Mouse (Mus musculus): Measurements from ENCODE around the gene Fxr2. TPM values are rescaled to one million over a fixed set of nuclear protein-coding genes. Genes with fewer than 3 reads are reported as not detected.

Gene Fxr2
- total RNA-seq (2022): 100 to 1,000 TPM; 132 to 147 (median 140) TPM

DNA sequence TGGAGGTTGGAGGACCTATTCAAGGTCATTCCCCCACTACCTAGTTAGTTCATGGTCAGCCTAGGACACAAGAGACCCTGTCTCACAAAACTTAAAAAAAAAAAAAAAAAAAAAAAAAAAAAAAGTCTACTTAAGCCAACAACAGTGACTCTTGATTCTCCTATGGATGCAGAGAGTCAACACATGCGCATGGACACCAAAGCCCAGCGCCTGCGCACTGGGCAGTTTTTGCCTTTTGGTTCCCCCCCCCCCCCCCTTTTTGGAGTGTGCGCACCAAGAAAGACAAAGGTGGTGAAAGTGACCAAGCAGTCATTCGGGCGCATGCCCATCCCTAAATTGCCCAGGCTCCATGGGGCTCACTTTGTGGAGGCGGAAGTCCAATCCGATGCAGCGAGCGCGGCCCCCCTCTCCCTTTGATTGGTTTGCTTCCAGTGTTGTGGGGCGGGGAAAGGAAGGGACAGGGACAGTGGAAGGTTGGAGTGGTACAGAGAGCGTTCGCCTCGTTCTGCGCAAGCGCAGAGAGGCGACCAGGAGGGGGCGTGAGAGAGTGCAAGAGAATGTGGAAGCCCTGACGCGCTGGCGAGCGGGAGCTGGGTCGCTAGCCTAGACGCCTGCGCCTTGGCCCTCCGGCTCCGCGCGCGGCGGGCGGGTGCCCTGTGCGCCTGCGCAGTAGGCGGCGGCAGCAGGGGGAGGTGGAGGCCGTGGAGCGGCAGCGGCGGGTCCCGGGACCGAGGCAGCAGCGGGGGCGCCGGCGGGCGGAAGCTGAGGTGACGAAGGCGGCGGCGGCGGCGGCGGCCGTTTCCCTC lies at the start of gene Fxr2:
TSS of gene Fxr2 (plus strand) at position 707 of the 806 bp plus-strand sequence.
- DNase-seq (ENCODE audit: low spot score in 2 of 2): peak; percentile 99 to 100

DNA sequence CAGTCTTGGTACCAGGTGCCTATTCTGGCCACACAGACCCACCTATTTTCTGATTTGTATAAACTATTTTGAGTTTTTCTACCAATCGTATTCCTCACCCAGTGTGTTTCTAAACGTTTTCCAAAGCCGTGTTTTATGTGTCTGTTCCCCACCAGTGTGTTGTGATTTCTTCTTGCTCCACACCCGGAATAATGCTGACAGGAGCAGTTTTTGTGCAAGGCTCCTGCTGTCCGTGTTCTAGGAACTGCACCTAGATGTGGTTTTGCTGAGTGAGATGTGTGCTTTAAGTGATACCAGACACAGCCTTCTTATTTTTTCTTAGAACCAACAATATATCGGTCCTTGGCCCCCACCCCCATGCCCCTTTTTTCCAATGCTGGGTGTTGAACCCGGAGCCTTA lies 48.8 kb upstream of the Fxr2 start:
- DNase-seq (ENCODE audit: low spot score in 2 of 2): no peak

DNA sequence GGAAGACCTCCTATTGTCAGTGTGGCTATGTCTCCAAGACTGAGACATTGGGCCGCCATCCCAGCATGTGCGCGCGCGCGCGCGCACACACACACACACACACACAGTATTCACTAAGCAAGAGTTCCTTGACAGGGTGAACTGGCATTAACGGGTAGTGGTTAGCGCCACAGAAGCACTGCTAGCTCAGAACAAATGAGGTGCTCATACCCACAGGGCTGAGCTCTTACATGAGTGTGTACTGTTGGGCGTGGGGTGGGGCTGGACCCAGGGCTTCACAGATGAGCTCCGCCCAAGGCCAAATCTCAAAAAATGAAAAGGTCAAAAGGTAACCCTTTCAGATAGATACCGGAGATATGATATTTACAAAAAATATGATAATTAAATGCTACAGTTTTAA lies 47.9 kb upstream of the Fxr2 start:
- DNase-seq (ENCODE audit: low spot score in 2 of 2): no peak

DNA sequence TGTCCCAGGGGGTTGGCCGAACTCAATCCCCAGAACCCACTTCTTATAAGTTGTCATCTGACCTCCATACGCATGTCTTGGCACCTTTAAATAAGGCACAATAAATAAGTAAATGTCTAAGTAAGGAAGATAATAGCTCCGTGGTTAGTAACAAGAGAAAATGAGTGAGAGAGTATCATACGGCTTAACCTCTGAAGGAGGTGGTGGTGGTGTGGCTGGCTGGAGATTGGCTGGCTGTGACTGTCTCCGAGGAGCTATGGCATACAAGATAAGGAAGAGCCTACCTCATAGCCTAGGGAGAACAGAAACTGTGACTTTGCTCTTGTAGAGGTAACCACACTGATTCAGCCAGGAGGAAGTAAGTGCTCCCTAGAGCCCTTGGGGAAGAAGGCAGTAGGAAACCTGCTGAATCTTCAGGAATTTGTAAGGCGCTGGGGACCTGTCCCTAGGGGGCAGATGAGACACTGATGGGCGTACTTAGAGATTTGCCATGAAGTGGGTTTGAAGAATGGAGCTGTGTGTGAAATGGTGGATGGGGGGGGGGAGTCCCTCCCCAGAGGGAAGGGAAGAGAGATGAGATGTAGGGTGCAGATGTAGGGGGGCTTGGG lies 47.0 kb upstream of the Fxr2 start:
- DNase-seq (ENCODE audit: low spot score in 2 of 2): no peak

DNA sequence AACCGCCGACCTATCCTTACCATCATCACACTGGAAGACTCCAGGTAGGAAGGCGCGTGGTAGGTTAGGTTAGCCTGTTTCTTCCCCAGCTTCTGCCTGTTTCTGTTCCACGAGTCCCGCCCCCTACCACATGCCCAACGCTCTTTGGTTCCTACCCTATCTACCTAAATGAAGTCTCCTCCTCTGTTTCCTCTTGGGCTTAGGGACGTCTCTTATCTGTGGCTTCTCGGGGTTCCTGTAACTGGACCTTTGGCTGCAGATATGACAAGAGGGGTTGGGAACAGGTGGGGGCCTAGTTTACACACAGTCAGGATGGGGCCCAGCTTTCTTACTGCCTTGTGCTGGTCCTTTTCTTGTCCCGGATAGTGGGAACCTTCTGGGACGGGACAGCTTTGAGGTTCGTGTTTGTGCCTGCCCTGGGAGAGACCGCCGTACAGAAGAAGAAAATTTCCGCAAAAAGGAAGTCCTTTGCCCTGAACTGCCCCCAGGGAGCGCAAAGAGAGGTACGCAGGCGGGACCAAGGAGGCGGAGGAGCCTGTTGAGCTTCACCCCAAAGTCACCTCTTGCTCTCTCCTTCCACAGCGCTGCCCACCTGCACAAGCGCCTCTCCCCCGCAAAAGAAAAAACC lies 43.5 kb upstream of the Fxr2 start:
- no peak for DNase-seq (ENCODE audit: low spot score in 2 of 2)

DNA sequence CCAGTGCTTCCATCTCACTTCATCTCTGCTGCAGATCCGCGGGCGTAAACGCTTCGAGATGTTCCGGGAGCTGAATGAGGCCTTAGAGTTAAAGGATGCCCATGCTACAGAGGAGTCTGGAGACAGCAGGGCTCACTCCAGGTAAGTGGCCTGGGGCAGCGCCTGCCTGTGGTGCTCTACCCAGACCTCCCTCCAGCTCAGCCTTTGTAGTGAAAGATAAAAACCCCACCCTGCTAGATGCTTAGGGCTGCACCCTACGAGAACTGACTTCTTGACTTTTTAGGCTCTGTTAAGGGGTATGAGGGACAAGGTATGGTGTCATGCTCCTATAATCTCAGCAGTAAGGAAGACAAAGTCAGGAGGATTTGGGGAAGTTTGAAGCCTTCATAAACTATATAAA lies 42.2 kb upstream of the Fxr2 start:
- no peak for DNase-seq (ENCODE audit: low spot score in 2 of 2)

DNA sequence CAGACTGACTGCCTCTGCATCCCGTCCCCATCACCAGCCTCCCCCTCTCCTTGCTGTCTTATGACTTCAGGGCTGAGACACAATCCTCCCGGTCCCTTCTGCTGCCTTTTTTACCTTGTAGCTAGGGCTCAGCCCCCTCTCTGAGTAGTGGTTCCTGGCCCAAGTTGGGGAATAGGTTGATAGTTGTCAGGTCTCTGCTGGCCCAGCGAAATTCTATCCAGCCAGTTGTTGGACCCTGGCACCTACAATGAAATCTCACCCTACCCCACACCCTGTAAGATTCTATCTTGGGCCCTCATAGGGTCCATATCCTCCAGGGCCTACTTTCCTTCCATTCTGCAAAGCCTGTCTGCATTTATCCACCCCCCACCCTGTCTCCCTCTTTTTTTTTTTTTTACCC lies 41.4 kb upstream of the Fxr2 start:
- no peak for DNase-seq (ENCODE audit: low spot score in 2 of 2)

DNA sequence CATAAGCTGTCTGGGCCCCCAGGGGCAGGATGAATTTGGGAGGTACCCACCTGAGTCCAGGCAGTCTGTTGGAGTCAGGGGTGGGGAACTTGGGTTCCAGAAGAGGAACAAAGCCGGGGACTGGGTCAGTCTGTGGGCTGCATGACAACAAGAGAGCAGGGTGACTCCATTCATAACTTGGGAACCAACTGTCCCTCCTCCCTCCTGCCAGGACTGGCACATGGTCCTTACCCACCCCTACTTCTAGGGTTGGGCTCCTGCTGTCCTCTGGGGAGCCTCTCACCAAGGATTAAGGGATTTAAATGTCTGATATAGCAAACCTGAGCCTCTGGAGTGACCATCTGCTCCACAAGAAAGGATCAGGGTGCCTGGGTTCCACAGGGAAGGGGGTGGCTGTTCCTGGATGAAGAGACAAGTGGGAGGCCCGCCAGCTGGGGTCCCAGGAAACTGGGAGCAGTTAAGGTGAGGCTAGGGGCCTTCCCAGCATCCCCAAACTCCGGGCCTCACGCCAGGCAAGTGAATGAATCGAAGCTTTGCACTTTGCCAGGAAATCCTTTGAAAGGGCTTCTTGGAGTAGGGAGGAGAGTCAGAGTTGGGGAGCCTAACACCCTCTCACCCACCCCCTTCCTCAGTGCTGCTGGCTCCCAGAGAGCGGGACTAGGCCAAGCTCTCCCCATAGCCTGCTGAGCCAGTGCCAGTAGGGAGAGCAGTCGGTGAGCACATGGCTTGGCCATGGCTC lies 40.7 kb upstream of the Fxr2 start:
- DNase-seq (ENCODE audit: low spot score in 2 of 2): peak in 1 of 2 experiments; percentile 80

DNA sequence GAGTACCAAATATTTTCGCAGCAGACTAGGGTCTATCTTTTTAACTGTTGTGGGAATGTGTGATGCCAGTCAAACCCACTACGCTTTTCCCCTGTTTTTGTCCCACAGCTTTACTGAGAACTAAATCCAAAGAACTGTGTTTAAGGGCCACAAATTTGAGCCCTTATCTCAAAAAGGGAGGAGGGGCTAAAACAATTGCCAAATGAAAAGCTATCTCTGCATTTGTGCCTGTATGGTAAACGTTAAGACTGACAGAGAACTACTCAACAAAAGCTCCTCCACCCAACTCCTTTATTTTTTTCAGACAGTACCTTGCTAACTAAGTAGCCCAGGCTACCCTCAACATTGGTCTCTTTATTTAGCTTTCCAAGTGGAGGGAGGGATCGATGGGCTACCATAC lies 40.0 kb upstream of the Fxr2 start:
- DNase-seq (ENCODE audit: low spot score in 2 of 2): no peak

DNA sequence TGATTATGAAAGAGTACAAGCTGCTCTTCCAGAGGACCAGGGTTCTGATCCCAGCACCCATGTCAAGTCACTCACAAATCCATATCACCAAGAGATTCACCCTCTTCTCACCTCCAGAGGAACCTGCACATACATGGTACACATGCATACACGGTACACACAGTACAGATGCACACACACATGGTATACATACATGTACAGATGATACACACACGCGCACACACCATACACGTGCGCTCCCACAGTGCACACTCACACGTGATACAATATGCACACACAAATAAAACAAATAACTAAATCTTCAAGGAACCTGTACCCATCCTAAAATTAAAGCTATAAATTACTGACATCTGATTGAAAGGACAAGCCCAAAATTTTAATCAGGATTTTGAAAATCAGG lies 37.9 kb upstream of the Fxr2 start:
- no peak for DNase-seq (ENCODE audit: low spot score in 2 of 2)

DNA sequence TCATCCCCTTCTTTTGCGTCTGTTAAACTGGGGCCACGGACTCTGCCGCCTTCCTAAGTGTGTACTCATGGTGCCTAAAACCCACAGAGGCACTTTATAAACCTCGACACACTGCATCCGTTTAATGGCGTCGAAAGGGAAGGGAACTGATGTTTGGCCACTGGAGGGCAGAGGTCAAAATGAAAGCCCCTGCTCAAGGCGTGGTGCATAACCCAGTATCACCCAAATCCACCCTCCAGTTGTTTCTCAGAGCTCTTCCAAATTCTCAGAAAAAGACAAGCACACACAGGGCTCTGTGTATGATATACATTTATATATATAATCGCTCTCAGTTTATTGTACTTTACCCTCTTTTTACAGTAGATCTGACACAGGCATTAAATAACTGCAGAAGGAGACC lies 33.4 kb upstream of the Fxr2 start:
- no peak for DNase-seq (ENCODE audit: low spot score in 2 of 2)

DNA sequence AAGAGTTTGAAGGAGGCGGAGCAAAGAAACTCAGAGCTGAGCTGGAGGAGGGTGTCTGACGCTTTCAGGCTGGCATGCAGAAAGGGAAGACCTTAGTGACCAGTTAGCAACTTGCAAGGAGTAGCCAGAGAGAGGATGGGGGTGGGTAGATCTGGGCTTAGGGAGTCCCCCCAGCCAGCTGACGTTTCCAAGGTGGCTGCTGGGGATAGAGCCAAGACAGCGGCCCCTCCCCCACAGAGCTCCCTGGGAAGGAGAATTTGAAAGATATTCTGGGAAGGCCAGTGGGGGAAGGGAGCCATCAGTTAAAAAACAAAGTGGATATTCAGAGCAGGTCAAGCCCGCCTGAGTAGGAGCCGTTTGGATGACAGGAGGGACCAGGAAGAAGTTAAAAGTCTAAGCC lies 32.7 kb upstream of the Fxr2 start:
- DNase-seq (ENCODE audit: low spot score in 2 of 2): peak in 1 of 2 experiments; percentile 80

DNA sequence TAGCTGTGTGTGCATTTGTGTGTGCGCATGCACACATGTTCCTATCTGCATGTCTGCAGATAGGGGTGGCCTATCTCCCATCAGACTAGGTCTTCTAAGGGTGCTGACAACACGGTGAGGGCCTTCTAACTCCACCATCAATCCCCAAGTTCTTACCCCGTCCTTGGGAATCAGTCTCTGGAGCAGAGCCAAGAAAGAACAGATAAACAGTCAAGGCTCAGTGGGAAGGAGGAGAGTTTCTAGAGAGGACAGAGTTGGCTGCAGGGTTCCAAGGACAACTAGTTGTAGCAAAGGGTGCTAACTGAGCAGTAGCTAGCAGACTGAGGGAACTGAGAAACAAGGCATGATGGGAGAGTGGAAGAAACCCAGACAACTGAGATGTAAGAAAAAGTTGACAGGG lies 31.0 kb upstream of the Fxr2 start:
- no peak for DNase-seq (ENCODE audit: low spot score in 2 of 2)

DNA sequence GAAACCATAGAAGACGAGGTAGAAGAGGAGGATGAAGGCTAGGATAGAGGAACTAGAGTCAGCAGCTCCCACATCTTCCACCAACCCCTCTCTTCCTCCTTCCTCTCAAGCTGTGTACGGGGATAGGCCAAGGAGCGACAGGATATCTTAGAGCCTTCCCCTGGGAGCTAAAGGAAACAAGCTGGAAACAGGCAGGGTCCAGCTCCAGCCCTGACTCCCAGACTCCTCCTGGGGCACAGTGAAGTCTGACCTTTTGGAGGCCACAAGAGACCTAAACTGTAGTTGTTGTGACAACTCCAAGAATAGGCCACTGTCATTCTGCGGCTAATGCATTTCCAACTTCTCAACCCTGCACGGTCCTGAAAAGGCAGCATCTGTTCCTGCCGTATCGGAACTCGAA lies 29.3 kb upstream of the Fxr2 start:
- no peak for DNase-seq (ENCODE audit: low spot score in 2 of 2)

DNA sequence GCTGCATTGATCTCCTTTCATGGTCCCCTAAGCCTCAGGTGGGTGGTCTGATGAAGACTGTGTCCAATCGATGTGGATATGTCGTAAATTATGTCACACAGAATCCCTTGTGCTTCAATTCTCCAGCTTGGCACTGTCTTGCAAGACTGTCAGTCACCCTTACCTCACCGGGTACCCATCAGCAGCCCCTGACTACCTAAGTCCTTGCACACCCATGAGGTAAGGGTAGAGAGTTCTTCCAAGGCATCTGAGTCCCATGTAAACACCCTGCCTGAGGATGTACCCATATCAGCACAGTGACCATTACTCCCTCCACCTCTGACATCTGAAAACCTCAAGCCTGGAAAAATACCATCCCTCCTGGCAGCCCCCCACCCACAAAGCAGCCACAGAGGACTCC lies 28.4 kb upstream of the Fxr2 start:
- DNase-seq (ENCODE audit: low spot score in 2 of 2): no peak

DNA sequence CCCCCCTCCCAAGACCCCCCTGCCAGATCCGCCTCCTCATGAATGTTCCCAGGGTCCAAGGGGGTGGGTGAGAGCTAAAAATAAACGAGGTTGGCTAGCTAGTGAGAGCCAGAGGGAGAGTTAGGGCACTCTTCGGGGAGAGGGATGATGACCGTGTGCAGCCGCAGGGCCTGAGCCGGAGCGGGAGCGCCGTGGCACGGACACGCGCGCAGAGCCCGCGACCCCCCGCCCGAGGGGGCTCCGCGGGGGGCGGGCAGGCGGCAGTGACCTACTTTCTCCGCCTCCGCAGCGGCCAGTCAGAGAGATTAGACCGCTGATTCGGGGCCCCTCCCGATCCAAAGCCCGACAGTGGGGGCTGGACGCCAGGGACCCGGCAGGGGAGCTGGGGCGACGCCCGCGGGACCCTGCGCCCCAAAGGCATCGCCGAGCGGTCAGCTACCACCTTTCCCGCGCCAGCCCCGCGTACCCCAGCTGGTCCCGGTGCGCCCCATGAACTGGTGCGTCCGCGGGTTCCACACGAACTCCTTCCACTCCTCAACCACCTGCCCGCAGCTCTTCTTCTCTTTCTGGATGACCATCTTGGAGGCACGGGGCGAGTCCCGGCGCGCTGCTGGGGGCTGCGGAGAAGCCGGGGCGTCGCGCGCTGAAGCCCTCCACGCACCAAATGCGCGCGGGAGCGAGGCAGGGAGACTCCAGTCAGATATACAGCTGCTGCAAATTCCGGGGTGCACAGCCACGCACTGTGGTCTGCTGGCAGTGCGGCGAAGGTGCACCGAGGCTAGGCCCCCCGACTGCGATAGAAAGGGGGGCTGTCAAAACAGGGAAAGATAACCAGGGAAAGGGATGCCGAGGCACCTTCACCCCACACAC lies 27.8 kb upstream of the Fxr2 start:
- no peak for DNase-seq (ENCODE audit: low spot score in 2 of 2)

DNA sequence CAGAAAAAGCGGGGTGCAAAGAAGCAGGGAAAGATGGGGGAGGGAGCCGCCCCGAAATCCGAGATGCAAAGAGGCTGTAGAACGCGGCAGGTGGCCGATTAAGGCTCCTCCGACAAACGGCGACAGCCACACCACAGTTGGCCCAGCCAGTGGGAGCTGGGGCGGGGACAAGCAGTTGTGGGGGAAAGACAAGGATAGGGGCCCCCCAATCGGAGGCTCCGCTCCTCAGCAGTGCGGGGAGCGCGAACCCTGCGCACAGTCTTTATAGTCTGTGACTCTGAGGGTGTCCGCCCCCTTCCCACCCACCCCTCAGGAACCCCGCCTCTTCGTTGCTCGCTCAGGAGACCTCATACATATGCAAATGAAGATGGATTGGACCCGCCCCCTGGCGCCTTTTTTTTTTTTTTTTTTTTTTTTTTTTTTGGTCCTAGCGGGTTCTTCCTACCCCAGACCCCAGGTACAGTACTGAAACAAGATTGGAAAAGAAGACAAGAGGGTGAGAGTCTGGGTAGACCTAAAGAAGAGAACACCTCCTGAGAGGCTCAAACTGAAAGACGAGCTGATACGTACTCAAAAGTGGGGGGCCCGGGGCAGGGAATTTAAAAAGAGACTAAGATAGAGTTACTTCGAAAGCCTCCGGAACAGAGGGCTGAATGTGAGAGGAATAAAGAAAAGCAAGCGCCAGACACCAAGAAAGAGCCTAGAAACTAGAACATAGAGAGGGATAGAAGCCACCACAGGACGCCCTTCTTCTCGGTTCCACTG lies 26.9 kb upstream of the Fxr2 start, which contains the start of gene Atp1b2:
TSS of gene Atp1b2 (minus strand) at position 217 of the 765 bp plus-strand sequence.
- DNase-seq (ENCODE audit: low spot score in 2 of 2): peak; percentile 67 to 76

DNA sequence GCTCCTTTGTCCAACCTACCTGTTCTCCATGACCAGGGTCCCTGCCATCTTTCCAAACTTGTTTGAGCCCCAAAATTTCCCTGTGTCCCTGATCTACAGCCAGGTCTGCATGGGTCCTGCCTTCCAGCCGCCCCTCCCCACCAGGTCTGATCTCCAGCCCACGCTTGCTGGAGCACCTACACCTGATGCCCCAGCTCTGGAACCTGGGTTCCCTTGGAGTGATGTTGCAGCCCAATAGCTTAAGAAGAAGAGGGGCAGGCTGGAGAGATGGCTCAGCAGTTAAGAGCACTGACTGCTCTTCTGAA lies 26.3 kb upstream of the Fxr2 start:
- no peak for DNase-seq (ENCODE audit: low spot score in 2 of 2)

DNA sequence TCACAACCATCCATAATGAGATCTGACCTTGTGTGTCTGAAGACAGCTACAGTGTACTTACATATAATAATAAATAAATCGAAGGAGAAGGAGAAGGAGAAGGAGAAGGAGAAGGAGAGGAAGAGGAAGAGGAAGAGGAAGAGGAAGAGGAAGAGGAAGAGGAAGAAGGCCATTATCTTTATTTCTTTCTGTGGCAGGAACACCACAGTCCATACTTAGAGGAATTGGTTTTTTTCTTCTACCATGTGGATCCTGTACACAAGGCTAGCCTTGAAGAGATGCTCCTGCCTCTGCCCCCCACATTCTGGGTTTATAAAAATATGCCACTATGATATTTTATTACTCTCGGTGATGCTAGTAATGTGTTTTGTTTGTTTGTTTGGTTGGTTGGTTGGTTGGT lies 26.0 kb upstream of the Fxr2 start:
- no peak for DNase-seq (ENCODE audit: low spot score in 2 of 2)

DNA sequence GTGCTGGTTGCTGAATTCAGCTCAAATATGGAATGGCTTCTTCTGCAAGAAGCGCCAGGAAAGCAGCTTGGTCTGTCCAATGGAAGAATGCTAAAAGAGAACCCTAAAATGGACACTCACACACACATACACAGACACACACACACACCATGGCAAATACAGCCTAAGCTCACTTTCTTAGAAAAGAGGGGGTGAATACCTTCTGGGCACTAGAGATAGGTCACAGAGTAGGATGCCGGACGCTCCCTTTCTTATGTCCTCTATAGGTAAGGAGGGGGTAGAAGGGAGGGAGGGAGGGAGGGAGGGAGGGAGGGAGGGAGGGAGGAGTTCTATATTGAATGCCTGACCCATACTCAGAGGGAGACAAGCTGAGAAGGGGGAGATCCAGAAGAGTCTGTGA lies 24.3 kb upstream of the Fxr2 start:
- DNase-seq (ENCODE audit: low spot score in 2 of 2): no peak
